Mouse (Mus musculus) CH12.LX (cell line): Measurements from ENCODE around the gene F2r. TPM values are rescaled to one million over a fixed set of nuclear protein-coding genes. Genes with fewer than 3 reads are reported as not detected.

Experiments used
- DNase-seq: peaks from one replicate; pipeline ENCODE4 v3.0.0-alpha.2; 2013; ENCODE audit errors: extremely low read depth
- H3K27ac ChIP-seq: 2 replicates; pipeline ENCODE4 v1.5.1; 2012; ENCODE audit warnings: low read depth, mild to moderate bottlenecking, control low read depth, moderate library complexity; ENCODE audit not compliant: insufficient read depth
- H3K27me3 ChIP-seq: replicated peaks from 2 replicates; pipeline ENCODE3; 2012; ENCODE audit warnings: inconsistent platforms
- H3K36me3 ChIP-seq, 2 experiments: replicated peaks in 1 of 2; 2 replicates each; pipeline versions ENCODE3 to v1.6.1; 2012; ENCODE audit warnings: inconsistent platforms in 1 of 2, low read length in 1 of 2, mild to moderate bottlenecking in 1 of 2, mixed read lengths in 1 of 2, moderate library complexity in 1 of 2; ENCODE audit not compliant: control insufficient read depth in 1 of 2, insufficient read depth in 1 of 2
- H3K4me1 ChIP-seq, 2 experiments: 2 replicates each; pipeline ENCODE4 v1.6.1; 2012; ENCODE audit warnings: inconsistent platforms in 1 of 2, moderate library complexity in 1 of 2; ENCODE audit not compliant: insufficient read depth in 2 of 2, control insufficient read depth in 1 of 2
- H3K4me2 ChIP-seq: 2 replicates; pipeline ENCODE4 v1.6.1; 2012; ENCODE audit warnings: low read depth, mild to moderate bottlenecking, control low read depth; ENCODE audit not compliant: poor library complexity, insufficient read depth, severe bottlenecking
- H3K4me3 ChIP-seq, 3 experiments: fragments of 150-350 bp in 1 of 3; sonication (generic) in 1 of 3; replicated peaks in 1 of 3; 2 replicates each; pipeline versions ENCODE3 to v1.5.1; 2011 to 2012; ENCODE audit warnings: low read depth in 2 of 3, low read length in 2 of 3, mild to moderate bottlenecking in 2 of 3, moderate library complexity in 2 of 3, control low read depth in 1 of 3, improper control_type of control experiment in 1 of 3, inconsistent platforms in 1 of 3, mixed read lengths in 1 of 3; ENCODE audit not compliant: poor library complexity in 1 of 3
- H3K79me2 ChIP-seq: replicated peaks from 2 replicates; pipeline ENCODE4 v1.6.1; 2012; ENCODE audit warnings: mild to moderate bottlenecking, moderate library complexity; ENCODE audit not compliant: control insufficient read depth, poor library complexity, insufficient read depth, severe bottlenecking; ENCODE audit errors: extremely low read depth
- H3K9ac ChIP-seq: 2 replicates; pipeline ENCODE4 v1.6.1; 2012; ENCODE audit warnings: low read depth, mild to moderate bottlenecking, control low read depth, moderate library complexity; ENCODE audit not compliant: insufficient read depth
- H3K9me3 ChIP-seq: replicated peaks from 2 replicates; pipeline ENCODE3; 2012; ENCODE audit warnings: low read length, inconsistent platforms, mixed read lengths
- BHLHE40 ChIP-seq: IDR thresholded peaks from 2 replicates; pipeline ENCODE4 v1.6.1; 2011; ENCODE audit warnings: mild to moderate bottlenecking, low read depth, low read length, improper control_type of control experiment
- CHD1 ChIP-seq: IDR thresholded peaks from 2 replicates; pipeline ENCODE4 v1.6.1; 2012; ENCODE audit warnings: low read depth, low read length, improper control_type of control experiment, inconsistent platforms
- CHD2 ChIP-seq: IDR thresholded peaks from 2 replicates; pipeline ENCODE4 v1.6.1; 2011; ENCODE audit warnings: low read length, improper control_type of control experiment
- ELF1 ChIP-seq: IDR thresholded peaks from 2 replicates; pipeline ENCODE4 v1.6.1; 2014; ENCODE audit warnings: low read depth, mild to moderate bottlenecking, inconsistent platforms, low read length, improper control_type of control experiment
- EP300 ChIP-seq: IDR thresholded peaks from 2 replicates; pipeline ENCODE4 v1.6.1; 2011; ENCODE audit warnings: low read length, improper control_type of control experiment
- ETS1 ChIP-seq: conservative IDR thresholded peaks from 2 replicates; pipeline ENCODE4 v1.6.1; 2012; ENCODE audit warnings: low read depth, mild to moderate bottlenecking, inconsistent platforms, low read length, improper control_type of control experiment, moderate library complexity
- IRF4 ChIP-seq: IDR thresholded peaks from 2 replicates; pipeline ENCODE4 v1.6.1; 2014; ENCODE audit warnings: low read depth, mild to moderate bottlenecking, inconsistent platforms, low read length, improper control_type of control experiment
- JUND ChIP-seq: conservative IDR thresholded peaks from 2 replicates; pipeline ENCODE4 v1.6.1; 2011; ENCODE audit warnings: low read depth, low read length, improper control_type of control experiment
- KAT2A ChIP-seq: IDR thresholded peaks from 2 replicates; pipeline ENCODE4 v1.6.1; 2012; ENCODE audit warnings: low read length, improper control_type of control experiment, inconsistent platforms; ENCODE audit not compliant: insufficient replicate concordance
- MAFK ChIP-seq: IDR thresholded peaks from 2 replicates; pipeline ENCODE4 v1.6.1; 2011; ENCODE audit warnings: low read length, improper control_type of control experiment; ENCODE audit not compliant: insufficient replicate concordance
- MAZ ChIP-seq: IDR thresholded peaks from 2 replicates; pipeline ENCODE4 v1.6.1; 2012; ENCODE audit warnings: low read depth, mild to moderate bottlenecking, inconsistent platforms, low read length, improper control_type of control experiment, moderate library complexity
- NELFE ChIP-seq: IDR thresholded peaks from 2 replicates; pipeline ENCODE4 v1.6.1; 2011; ENCODE audit warnings: low read depth, low read length, improper control_type of control experiment
- PAX5 ChIP-seq: IDR thresholded peaks from 2 replicates; pipeline ENCODE4 v1.6.1; 2012; ENCODE audit warnings: low read length, inconsistent platforms, mixed read lengths
- POLR2AphosphoS2 ChIP-seq: IDR thresholded peaks from 2 replicates; pipeline ENCODE4 v1.6.1; 2011; ENCODE audit warnings: low read depth, low read length, improper control_type of control experiment
- RAD21 ChIP-seq: IDR thresholded peaks from 2 replicates; pipeline ENCODE4 v1.6.1; 2011; ENCODE audit warnings: low read depth, mild to moderate bottlenecking, low read length, improper control_type of control experiment, moderate library complexity
- SIN3A ChIP-seq: IDR thresholded peaks from 2 replicates; pipeline ENCODE4 v1.6.1; 2012; ENCODE audit warnings: low read length, improper control_type of control experiment, inconsistent platforms
- SMC3 ChIP-seq: IDR thresholded peaks from 2 replicates; pipeline ENCODE4 v1.6.1; 2011; ENCODE audit warnings: low read depth, low read length, improper control_type of control experiment
- TCF12 ChIP-seq: IDR thresholded peaks from 2 replicates; pipeline ENCODE4 v1.6.1; 2014; ENCODE audit warnings: low read depth, mild to moderate bottlenecking, inconsistent platforms, low read length, improper control_type of control experiment
- UBTF ChIP-seq: IDR thresholded peaks from 2 replicates; pipeline ENCODE4 v1.6.1; 2012; ENCODE audit warnings: low read depth, mild to moderate bottlenecking, inconsistent platforms, low read length, improper control_type of control experiment, moderate library complexity
- USF2 ChIP-seq: conservative IDR thresholded peaks from 2 replicates; pipeline ENCODE4 v1.6.1; 2011; ENCODE audit warnings: low read depth, low read length, improper control_type of control experiment
- ZNF384 ChIP-seq: IDR thresholded peaks from 2 replicates; pipeline ENCODE4 v1.6.1; 2012; ENCODE audit warnings: low read depth, low read length, improper control_type of control experiment, inconsistent platforms
- dilution Hi-C: fragments of 300-500 bp; cut with MboI; formaldehyde crosslinking; loops from 2 replicates; pipeline ENCODE4 v1.14.3; 2020; ENCODE audit warnings: low sequenced_read_pairs; ENCODE audit not compliant: extremely low pct_unique_long_range_greater_than_20kb, extremely low pct_ligation_motif_present
- in situ Hi-C: fragments of 300-500 bp; cut with MboI; formaldehyde crosslinking; loops from 3 replicates; pipeline ENCODE4 v1.14.3; 2019; ENCODE audit warnings: low sequenced_read_pairs, low pct_ligation_motif_present, low pct_unique_long_range_greater_than_20kb, mixed read lengths
- polyA plus RNA-seq: library from polyadenylated mRNA; unstranded; fragments of >175 nt; gene quantifications from 2 replicates; pipeline ENCODE4 v1.2.1, GENCODE M21; 2012; ENCODE audit warnings: low read depth; ENCODE audit not compliant: insufficient read length
- total RNA-seq, 2 experiments: library from RNA; depleted of rRNA; stranded (reverse); fragments of 300-350 nt in 1 of 2; fragments of >200 nt in 1 of 2; gene quantifications; 2 replicates each; pipeline ENCODE4 v1.2.3; 2012 to 2014

F2r gene
- total and polyA plus RNA-seq, 3 experiments, result 0.17 to 0.30 (median 0.28) TPM

GRCm38 (mm10) chr13:95663834-95664233, 45.5 kb upstream of the F2r start:
- H3K9me3 ChIP-seq, result peaks cover 5% of the 10 kb centered on the region
- H3K79me2 ChIP-seq, result no peaks in the 10 kb centered on the region
- in situ Hi-C loops, result no loop called here
- no peaks in the 10 kb centered on the region for H3K27me3 ChIP-seq
- no peak overlapping the region for H3K27ac ChIP-seq
- TF ChIP-seq RAD21 (no peak), CHD1 (no peak), ETS1 (no peak), PAX5 (no peak), KAT2A (no peak), IRF4 (no peak), SMC3 (no peak), JUND (no peak), MAZ (no peak), EP300 (no peak), ELF1 (no peak), CHD2 (no peak)
- H3K4me1 ChIP-seq, result no peaks in the 10 kb centered on the region
- no peak overlapping the region for H3K4me3 ChIP-seq
- no peak overlapping the region for H3K9ac ChIP-seq
- H3K4me2 ChIP-seq, result no peak overlapping the region
- dilution Hi-C loops, result no loop called here
- DNase-seq, result no peak
- H3K36me3 ChIP-seq, result no peaks in the 10 kb centered on the region

- Histone ChIP-seq H3K9me3 (peaks cover 5% of the 10 kb centered on the region), H3K9ac (no peak overlapping the region), H3K4me1 (no peaks in the 10 kb centered on the region), H3K27ac (no peak overlapping the region), H3K4me2 (no peak overlapping the region), H3K79me2 (no peaks in the 10 kb centered on the region), H3K27me3 (peaks cover 1% of the 10 kb centered on the region), H3K4me3 (no peak overlapping the region), H3K36me3 (no peaks in the 10 kb centered on the region)
- dilution Hi-C loops, result no loop called here
- no peak for DNase-seq
- TF ChIP-seq SIN3A (no peak), KAT2A (no peak), ZNF384 (no peak), POLR2AphosphoS2 (no peak), JUND (no peak), EP300 (no peak), BHLHE40 (no peak), IRF4 (no peak), USF2 (no peak), RAD21 (no peak), UBTF (no peak), NELFE (no peak), MAFK (no peak), TCF12 (no peak)
- in situ Hi-C loops, result no loop called here
These were observed 41.1 kb upstream of the F2r start for GRCm38 (mm10) chr13:95659432-95659831.
